Mouse (Mus musculus) gastrocnemius, adult 18-20 months (tissue): ENCODE measurements around the gene Ncoa5. TPM values are rescaled to one million over a fixed set of nuclear protein-coding genes. Genes with fewer than 3 reads are reported as not detected.
A peak's percentile ranks its signal among the peaks of the same experiment; 100 is the strongest.

Source experiments
- DNase-seq: peaks from one replicate; pipeline ENCODE4 v3.0.0; 2021; ENCODE audit warnings: low spot score
- total RNA-seq, 2 experiments: library from RNA; stranded (reverse); gene quantifications; 2 replicates each; pipeline ENCODE4 v1.2.3; 2021

The Ncoa5 gene
- total RNA-seq, 2 experiments from 2014 or later = 11.1 to 11.7 TPM

GRCm38 (mm10) chr2:164995976-164996375 is 38.7 kb downstream of the Ncoa5 start:
- DNase-seq = no peak

GRCm38 (mm10) chr2:164994659-164995428 is 39.8 kb downstream of the Ncoa5 start:
- DNase-seq = no peak

DNA sequence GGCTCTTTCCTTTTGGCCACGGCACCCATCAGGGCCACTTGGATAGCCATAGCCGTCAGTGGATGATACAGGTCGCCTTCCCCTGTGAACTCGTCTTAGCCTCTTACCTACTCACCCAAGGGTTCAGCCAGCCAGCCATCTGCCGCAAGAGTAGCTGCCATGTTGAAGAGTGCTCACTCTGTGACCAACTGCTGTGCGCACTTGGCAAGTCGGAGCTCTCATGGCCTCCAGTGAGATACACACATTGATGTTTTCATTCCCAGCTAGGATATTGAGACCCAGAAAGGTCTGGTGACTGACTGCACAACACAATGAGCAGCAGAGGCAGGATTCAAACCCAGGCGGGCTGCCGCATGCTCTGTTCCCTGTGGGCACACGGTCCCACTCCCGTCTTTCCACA is 40.5 kb downstream of the Ncoa5 start:
- DNase-seq = no peak

DNA sequence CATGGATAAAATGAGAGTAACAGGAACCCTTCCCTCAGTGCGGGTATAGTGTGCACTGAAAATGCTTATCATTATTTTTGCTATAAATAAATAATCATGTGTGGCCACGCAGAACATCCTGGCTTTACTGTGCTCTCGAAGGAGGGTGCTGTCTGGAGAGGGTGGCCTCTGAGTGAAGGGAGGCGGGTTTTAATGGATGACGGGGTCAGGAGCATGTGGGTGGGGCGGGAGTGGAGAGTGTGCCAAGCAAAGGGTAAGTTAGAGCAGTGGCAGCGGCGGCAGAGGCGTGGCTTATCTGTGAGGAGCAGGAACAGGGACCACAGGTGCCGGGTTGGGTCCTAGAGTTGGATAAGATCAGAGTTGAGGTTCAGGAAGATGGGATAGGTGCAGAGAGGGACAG is 42.9 kb downstream of the Ncoa5 start:
- no peak for DNase-seq

DNA sequence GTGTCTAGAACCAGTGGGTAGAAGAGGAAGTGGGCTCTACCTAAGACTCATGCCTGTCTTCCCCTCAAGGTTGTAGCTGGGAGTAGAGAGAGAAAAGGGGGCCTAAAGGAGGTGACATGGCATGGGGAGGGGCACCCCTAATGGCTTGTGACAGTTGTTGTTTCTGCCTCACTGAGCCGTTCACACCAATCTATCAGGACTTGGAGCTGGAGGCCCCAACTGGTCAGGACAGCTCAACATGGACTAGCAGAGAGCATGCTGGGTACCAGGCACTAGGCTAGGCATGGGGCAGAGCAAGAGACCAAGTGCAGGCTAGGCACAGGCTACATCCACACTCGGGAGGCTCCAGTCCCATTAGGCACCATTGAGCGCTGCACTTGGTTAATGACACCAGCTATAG is 43.6 kb downstream of the Ncoa5 start:
- no peak for DNase-seq

- DNase-seq = no peak
Observed at GRCm38 (mm10) chr2:164988777-164989176, 45.9 kb downstream of the Ncoa5 start.

- DNase-seq = no peak
Observed at GRCm38 (mm10) chr2:164986371-164987027, 48.2 kb downstream of the Ncoa5 start.

GRCm38 (mm10) chr2:164985962-164986361 is 48.7 kb downstream of the Ncoa5 start:
- DNase-seq = no peak

GRCm38 (mm10) chr2:164979749-164980148 is 54.9 kb downstream of the Ncoa5 start:
- no peak for DNase-seq

- DNase-seq = no peak
Observed at GRCm38 (mm10) chr2:164975611-164976010, 59.1 kb downstream of the Ncoa5 start.

- DNase-seq = no peak
Observed at GRCm38 (mm10) chr2:164972646-164973045, 62.0 kb downstream of the Ncoa5 start.

DNA sequence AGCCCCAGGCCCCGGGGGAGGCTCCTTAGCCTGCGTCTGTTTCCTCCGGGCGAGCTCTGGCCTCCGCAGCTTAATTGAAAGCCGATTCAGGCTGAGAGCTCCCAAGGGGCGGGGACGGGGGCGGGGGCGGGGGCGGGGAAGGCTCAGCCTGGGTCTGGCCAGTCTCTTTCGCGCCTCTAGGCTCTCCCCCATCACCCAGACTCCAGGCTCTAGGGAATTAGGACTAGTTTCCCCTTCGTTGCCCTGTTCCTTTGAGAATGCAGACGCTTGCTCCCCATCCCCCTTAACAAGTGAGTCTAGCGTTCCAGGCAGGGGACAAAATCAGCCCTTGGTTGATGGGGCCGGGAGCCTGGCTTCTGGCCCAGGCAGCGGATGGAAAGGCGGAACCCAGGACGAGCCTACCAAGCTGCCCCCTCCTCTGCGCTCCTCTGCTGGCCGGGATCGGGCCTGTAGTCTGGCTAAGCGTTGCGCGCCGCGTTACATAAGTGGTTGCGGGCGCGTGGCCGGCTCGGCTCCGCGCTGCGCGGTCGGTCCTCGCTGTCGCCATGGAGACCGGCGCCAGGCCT is 64.0 kb downstream of the Ncoa5 start:
- DNase-seq = no peak

GRCm38 (mm10) chr2:164969348-164969781 is 65.3 kb downstream of the Ncoa5 start:
- no peak for DNase-seq

GRCm38 (mm10) chr2:164968451-164968851 is 66.2 kb downstream of the Ncoa5 start:
- DNase-seq = peak; percentile 44

GRCm38 (mm10) chr2:164967761-164968440 is 66.8 kb downstream of the Ncoa5 start:
- DNase-seq = no peak

- DNase-seq = no peak
Observed at GRCm38 (mm10) chr2:164967193-164967592, 67.5 kb downstream of the Ncoa5 start.

GRCm38 (mm10) chr2:164966381-164966780 is 68.3 kb downstream of the Ncoa5 start:
- DNase-seq = no peak

DNA sequence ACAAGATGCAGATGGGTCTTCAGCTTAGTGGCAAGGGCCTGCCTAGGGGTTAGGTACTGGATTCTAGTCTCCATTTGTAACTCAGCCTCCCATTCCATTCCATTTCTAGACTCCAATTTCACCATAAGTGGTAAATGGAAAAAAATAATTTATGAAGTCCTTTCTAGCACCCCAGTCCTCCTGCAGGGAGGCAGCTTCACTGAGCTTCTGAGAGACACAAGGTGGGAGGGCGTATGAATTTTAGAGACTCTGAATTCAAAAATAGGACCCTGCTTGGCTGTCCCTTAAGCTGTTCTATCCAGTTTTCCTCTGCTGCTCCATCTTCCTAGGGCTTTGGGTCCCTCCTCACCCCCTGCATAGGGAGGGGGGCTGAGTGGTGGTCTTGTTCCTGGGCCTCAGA is 69.7 kb downstream of the Ncoa5 start:
- no peak for DNase-seq

DNA sequence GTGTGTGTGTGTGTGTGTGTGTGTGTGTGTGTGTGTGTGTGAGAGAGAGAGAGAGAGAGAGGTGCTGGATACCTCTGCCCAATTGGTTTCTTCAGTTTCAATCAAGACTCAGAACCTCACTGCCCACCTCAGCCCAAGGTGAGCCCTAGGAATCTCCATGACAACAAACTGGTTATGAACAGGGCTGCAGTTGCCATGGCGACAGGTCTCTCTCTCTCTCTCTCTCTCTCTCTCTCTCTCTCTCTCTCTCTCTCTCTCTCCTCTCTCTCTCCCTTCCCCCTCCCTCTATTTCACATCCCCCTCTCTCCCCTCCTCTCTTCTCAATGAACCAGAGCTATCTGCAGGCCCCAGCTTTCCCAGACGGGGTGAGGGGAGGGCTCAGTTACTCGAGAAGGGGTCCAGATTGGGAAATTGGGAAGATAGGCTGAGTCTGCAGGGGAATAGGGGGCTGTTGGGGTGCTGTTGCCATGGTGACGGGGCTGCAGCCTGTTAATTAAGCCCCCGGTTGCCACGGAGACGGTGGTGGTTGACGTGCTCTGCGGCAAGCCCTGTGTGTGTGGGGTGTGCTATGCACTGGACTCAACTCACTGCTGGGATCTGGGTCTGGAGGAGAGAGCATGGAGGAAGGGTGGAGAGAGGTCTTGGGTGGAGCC is 70.3 kb downstream of the Ncoa5 start:
- no peak for DNase-seq

- DNase-seq = no peak
Observed at GRCm38 (mm10) chr2:164962183-164962580, 72.5 kb downstream of the Ncoa5 start.

DNA sequence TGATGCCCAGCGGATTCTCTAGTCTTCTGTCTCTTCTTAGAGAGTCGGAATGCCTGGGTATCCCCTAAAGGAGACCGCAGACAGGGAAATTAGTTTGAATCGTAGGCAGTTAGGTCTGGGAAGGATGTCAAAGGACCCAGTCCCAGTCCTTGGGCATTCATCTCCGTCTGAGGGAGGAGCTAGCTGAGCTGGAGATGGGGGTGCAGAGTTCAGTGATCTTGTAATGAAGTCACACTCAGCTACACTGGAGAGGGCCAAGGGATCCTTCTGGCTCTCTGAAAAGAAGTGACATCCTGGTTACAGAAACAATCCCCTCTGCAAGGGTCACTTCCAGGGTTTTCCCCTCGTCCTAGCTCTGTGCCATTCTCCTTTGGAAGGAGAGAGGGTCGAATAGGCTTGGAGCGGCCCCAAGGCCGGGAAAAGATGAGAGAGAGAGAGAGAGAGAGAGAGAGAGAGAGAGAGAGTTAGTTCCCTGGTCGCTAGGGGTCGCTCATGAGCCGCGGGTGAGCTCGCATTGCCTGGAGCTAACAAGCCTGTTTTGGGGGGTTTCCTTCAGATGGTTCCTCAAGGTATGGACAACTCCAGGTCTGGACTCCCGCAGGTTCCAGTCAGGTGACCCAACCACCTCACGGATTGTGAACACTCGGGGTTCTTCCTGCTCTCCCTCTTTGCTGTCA is 73.0 kb downstream of the Ncoa5 start:
- DNase-seq = peak; percentile 42
